Mouse (Mus musculus): ENCODE data around the gene Pomt1. TPM values are rescaled to one million over a fixed set of nuclear protein-coding genes. Genes with fewer than 3 reads are reported as not detected.

Pomt1 gene
- polyA plus RNA-seq, 1 experiment from 2014 or later: 28.2 TPM

DNA sequence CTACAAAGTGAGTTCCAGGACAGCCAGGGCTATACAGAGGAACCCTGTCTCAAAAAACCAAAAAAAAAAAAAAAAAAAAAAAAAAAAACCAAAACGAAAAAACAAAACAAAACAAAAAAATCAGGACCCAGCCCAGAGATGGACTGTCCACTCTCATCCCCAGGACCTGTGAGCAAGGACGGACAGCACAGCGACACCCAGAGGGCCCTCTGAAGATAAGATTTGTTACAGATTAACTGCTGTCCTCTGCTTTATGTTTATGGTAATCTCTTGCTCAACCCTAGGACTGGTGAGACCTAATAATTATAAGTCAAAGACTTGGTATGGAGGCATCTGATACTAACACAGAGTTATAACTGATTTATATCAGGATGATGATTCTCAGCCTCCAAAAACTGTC is 39.4 kb downstream of the Pomt1 start:
- H3K36me3 ChIP-seq (ENCODE audit: control insufficient read depth, insufficient read depth, low read length): peaks cover 33% of the 10 kb centered on the region
- no peak overlapping the region for H3K27ac ChIP-seq (ENCODE audit: low read length)
- no peak overlapping the region for H3K4me2 ChIP-seq (replicated peaks; ENCODE audit: low read depth, low read length)
- 62% methylated on average over 3 of the region's 3 CpGs for WGBS
- no peak for ATAC-seq (ENCODE audit: insufficient number of reproducible peaks, insufficient read depth, low FRiP score, low read depth)
- no peak overlapping the region for H3K4me3 ChIP-seq (ENCODE audit: low read depth, low read length)
- no peaks in the 10 kb centered on the region for H3K4me1 ChIP-seq (ENCODE audit: control insufficient read depth, insufficient read depth, low read length)
- no peaks in the 10 kb centered on the region for H3K9me3 ChIP-seq (ENCODE audit: control insufficient read depth, low read depth, low read length)
- H3K9ac ChIP-seq (replicated peaks; ENCODE audit: low read depth, low read length): no peak overlapping the region
- H3K27me3 ChIP-seq (ENCODE audit: control insufficient read depth, insufficient read depth, low read length): no peaks in the 10 kb centered on the region

DNA sequence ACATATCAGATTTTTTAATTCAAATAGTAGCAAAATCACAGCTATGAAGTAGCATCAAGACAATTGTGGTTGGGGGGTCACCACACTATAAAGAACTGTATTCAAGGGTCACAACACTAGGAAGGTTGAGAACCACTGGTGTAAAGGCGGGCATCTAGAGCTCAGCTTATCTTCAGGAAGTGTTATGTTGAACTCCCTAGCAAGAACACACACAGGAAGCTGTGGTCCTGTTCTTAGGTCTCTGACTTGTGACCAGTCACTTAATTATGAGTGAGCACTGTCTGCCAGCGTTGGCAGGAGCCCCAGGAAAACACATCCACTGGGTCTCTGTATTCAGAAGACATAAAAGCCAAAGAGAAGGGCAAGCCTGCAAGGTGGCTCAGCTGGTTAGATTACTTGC is 45.9 kb downstream of the Pomt1 start:
- Histone ChIP-seq H3K27ac (ENCODE audit: low read length) (no peak overlapping the region), H3K36me3 (ENCODE audit: control insufficient read depth, insufficient read depth, low read length) (peaks cover 65% of the 10 kb centered on the region), H3K27me3 (ENCODE audit: control insufficient read depth, insufficient read depth, low read length) (no peaks in the 10 kb centered on the region), H3K9me3 (ENCODE audit: control insufficient read depth, low read depth, low read length) (no peaks in the 10 kb centered on the region), H3K9ac (replicated peaks; ENCODE audit: low read depth, low read length) (no peak overlapping the region), H3K4me1 (ENCODE audit: control insufficient read depth, insufficient read depth, low read length) (peaks cover 4% of the 10 kb centered on the region; the same call in 1 of the 2 replicates), H3K4me3 (ENCODE audit: low read depth, low read length) (no peak overlapping the region), H3K4me2 (replicated peaks; ENCODE audit: low read depth, low read length) (no peak overlapping the region)
- 91% methylated on average over 2 of the region's 2 CpGs for WGBS
- no peak for ATAC-seq (ENCODE audit: insufficient number of reproducible peaks, insufficient read depth, low FRiP score, low read depth)

DNA sequence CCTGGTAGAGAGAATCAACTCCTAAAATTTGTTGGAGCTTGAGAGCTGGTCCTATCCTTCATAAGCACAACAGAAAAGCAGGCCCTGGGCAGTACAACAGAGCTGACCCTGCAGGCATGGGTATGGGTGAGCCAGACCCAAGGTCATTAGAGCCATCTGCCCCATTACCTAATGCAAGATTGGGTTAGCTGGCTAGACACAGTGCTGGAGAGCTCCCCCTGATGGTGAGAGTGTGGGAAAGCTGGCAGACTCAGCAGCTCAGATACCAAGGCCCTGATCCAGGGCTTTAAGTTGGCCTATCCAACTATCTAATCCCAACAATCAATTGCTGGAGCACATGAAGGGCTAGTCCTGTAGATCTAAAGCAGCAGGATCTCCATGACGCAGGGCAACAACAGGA is 46.3 kb downstream of the Pomt1 start:
- H3K9ac ChIP-seq (replicated peaks; ENCODE audit: low read depth, low read length): no peak overlapping the region
- no peak for ATAC-seq (ENCODE audit: insufficient number of reproducible peaks, insufficient read depth, low FRiP score, low read depth)
- no peak overlapping the region for H3K4me3 ChIP-seq (ENCODE audit: low read depth, low read length)
- no peaks in the 10 kb centered on the region for H3K27me3 ChIP-seq (ENCODE audit: control insufficient read depth, insufficient read depth, low read length)
- peaks cover 4% of the 10 kb centered on the region; the same call in 1 of the 2 replicates for H3K4me1 ChIP-seq (ENCODE audit: control insufficient read depth, insufficient read depth, low read length)
- 87% methylated on average over 1 of the region's 1 CpGs for WGBS
- no peaks in the 10 kb centered on the region for H3K9me3 ChIP-seq (ENCODE audit: control insufficient read depth, low read depth, low read length)
- H3K4me2 ChIP-seq (replicated peaks; ENCODE audit: low read depth, low read length): no peak overlapping the region
- no peak overlapping the region for H3K27ac ChIP-seq (ENCODE audit: low read length)
- peaks cover 62% of the 10 kb centered on the region for H3K36me3 ChIP-seq (ENCODE audit: control insufficient read depth, insufficient read depth, low read length)

DNA sequence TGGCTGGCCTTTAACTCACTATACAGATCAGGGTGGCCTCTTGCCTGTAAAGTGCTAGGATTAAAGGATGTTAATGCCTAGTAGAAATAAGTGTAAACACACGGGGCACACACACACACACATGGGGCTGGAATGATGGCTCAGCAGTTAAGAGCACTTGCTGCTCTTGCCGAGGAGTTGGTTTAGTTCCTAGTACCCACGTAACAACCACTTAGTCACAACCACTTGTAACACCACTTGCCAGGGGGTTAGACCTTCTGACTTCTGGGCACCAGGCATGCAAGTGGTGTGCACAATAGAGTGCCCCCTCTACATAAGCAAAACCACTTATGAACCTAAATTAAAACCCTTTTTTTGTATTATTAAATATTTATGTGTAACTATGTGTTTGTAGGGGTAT is 47.6 kb downstream of the Pomt1 start:
- ATAC-seq (ENCODE audit: insufficient number of reproducible peaks, insufficient read depth, low FRiP score, low read depth): no peak
- no peaks in the 10 kb centered on the region for H3K9me3 ChIP-seq (ENCODE audit: control insufficient read depth, low read depth, low read length)
- peaks cover 50% of the 10 kb centered on the region for H3K36me3 ChIP-seq (ENCODE audit: control insufficient read depth, insufficient read depth, low read length)
- no peak overlapping the region for H3K4me3 ChIP-seq (ENCODE audit: low read depth, low read length)
- WGBS: 74% methylated on average over 3 of the region's 3 CpGs
- H3K4me2 ChIP-seq (replicated peaks; ENCODE audit: low read depth, low read length): no peak overlapping the region
- H3K9ac ChIP-seq (replicated peaks; ENCODE audit: low read depth, low read length): no peak overlapping the region
- no peaks in the 10 kb centered on the region for H3K27me3 ChIP-seq (ENCODE audit: control insufficient read depth, insufficient read depth, low read length)
- no peak overlapping the region for H3K27ac ChIP-seq (ENCODE audit: low read length)
- H3K4me1 ChIP-seq (ENCODE audit: control insufficient read depth, insufficient read depth, low read length): peaks cover 6% of the 10 kb centered on the region; the same call in 1 of the 2 replicates

DNA sequence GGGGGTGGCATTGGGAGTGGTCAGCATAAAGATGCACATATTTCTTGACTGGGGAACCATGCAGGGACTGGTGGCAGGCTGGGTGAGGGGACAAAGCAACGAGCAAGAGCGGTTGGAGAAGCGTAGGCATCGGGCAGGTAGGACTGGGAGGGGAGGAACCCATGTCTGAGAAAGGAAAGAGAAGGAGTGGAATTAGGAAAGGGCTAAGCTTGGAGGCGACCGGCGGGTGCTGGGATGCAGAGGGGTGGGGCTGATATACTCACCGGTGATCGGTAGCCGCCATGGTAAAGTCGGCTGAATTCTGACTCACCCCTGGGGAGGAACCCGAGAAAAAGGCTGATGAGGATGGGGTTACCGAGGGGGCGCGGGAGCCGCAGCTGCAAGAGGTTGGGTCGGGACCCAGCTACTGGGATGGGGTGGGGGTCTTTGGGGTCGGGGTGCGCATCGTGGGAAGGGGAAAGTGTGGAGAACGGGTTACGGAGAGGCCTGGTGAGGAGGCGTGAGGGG is 51.0 kb downstream of the Pomt1 start, which contains the start of gene Golga2:
Gene Golga2 (plus strand): TSS at position 51 of the 507 bp plus-strand sequence.
- Histone ChIP-seq H3K4me3 (ENCODE audit: low read depth, low read length) (peak within 1 kb of the TSS; percentile 90), H3K9ac (replicated peaks; ENCODE audit: low read depth, low read length) (peak within 1 kb of the TSS; percentile 83), H3K27ac (ENCODE audit: low read length) (peak within 1 kb of the TSS; percentile 45; the same call in 1 of the 2 replicates), H3K9me3 (ENCODE audit: control insufficient read depth, low read depth, low read length) (no peaks in the 10 kb centered on the region), H3K4me2 (replicated peaks; ENCODE audit: low read depth, low read length) (peak within 1 kb of the TSS; percentile 76), H3K36me3 (ENCODE audit: control insufficient read depth, insufficient read depth, low read length) (peaks cover 20% of the 10 kb centered on the region), H3K4me1 (ENCODE audit: control insufficient read depth, insufficient read depth, low read length) (peaks cover 11% of the 10 kb centered on the region; the same call in 1 of the 2 replicates), H3K27me3 (ENCODE audit: control insufficient read depth, insufficient read depth, low read length) (no peaks in the 10 kb centered on the region)
- peak; percentile 15; the same call in 1 of the 2 replicates for ATAC-seq (ENCODE audit: insufficient number of reproducible peaks, insufficient read depth, low FRiP score, low read depth)
- 1% methylated on average over 23 of the region's 23 CpGs for WGBS

DNA sequence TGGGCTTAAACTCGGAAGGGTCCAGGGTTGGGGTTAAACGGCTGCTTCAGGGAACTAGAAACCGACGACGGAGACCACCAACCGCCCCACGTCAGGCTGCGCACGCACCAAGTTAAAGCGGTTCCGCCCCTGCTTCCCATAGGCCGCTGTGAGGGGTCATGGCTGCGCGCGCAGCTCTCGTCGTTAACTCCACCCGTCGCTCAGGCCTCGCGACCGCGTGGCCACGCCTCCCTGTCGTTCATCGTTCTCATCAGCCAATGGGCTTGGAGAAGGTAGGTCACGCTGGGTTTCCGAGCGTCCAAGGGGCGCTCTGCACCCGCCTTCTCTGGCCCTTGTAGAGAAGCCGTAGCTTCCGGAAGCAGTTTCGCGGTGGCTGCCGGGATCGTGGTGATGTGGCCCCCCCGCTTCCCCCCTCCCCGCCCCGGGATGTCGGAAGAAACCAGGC is 51.6 kb downstream of the Pomt1 start, which contains the start of gene Swi5:
Gene Swi5 (minus strand): TSS at position 153 of the 445 bp plus-strand sequence.
- peak within 1 kb of the TSS; percentile 78 for H3K4me2 ChIP-seq (replicated peaks; ENCODE audit: low read depth, low read length)
- peaks cover 23% of the 10 kb centered on the region for H3K36me3 ChIP-seq (ENCODE audit: control insufficient read depth, insufficient read depth, low read length)
- no peaks in the 10 kb centered on the region for H3K9me3 ChIP-seq (ENCODE audit: control insufficient read depth, low read depth, low read length)
- H3K4me1 ChIP-seq (ENCODE audit: control insufficient read depth, insufficient read depth, low read length): peaks cover 11% of the 10 kb centered on the region; the same call in 1 of the 2 replicates
- peak within 1 kb of the TSS; percentile 45; the same call in 1 of the 2 replicates for H3K27ac ChIP-seq (ENCODE audit: low read length)
- no peaks in the 10 kb centered on the region for H3K27me3 ChIP-seq (ENCODE audit: control insufficient read depth, insufficient read depth, low read length)
- H3K9ac ChIP-seq (replicated peaks; ENCODE audit: low read depth, low read length): peak within 1 kb of the TSS; percentile 83
- ATAC-seq (ENCODE audit: insufficient number of reproducible peaks, insufficient read depth, low FRiP score, low read depth): peak; percentile 99
- WGBS: under 1% methylated on average over 41 of the region's 41 CpGs
- H3K4me3 ChIP-seq (ENCODE audit: low read depth, low read length): peak within 1 kb of the TSS; percentile 90

DNA sequence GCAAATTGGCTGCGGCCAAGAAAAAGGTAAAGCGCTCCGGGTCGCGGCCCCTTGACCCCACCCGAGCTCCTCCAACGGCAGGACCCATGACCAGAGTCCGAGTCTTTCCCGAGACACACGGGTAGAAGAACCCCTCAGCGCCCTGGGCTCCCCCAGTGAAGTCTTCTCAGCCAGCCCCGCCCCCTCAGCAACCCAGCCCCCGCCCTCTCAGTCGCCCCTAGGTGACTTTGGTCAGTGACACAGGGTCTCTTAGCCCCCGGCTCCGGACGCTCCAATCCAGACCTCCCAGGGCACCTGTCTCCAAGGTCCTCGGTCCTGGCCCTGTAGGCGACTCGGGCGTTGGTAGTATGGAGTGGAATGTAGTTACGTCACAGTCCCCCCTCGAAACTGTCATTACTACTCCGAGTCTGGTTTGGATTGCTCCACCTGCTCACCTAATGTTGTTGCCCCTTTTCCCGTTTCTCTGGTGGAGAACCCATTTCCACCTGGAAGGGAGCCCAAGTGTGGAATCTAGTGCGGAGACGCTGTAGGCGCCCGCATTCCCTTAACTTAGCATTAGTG is 52.1 kb downstream of the Pomt1 start:
- 2% methylated on average over 29 of the region's 29 CpGs for WGBS
- Histone ChIP-seq H3K4me2 (replicated peaks; ENCODE audit: low read depth, low read length) (peak overlapping the region; percentile 78), H3K36me3 (ENCODE audit: control insufficient read depth, insufficient read depth, low read length) (peaks cover 26% of the 10 kb centered on the region), H3K9ac (replicated peaks; ENCODE audit: low read depth, low read length) (peak overlapping the region; percentile 83), H3K27me3 (ENCODE audit: control insufficient read depth, insufficient read depth, low read length) (no peaks in the 10 kb centered on the region), H3K4me3 (ENCODE audit: low read depth, low read length) (peak overlapping the region; percentile 90), H3K4me1 (ENCODE audit: control insufficient read depth, insufficient read depth, low read length) (peaks cover 11% of the 10 kb centered on the region; the same call in 1 of the 2 replicates), H3K27ac (ENCODE audit: low read length) (peak overlapping the region; percentile 35; the same call in 1 of the 2 replicates), H3K9me3 (ENCODE audit: control insufficient read depth, low read depth, low read length) (no peaks in the 10 kb centered on the region)
- peak; percentile 42; the same call in 1 of the 2 replicates for ATAC-seq (ENCODE audit: insufficient number of reproducible peaks, insufficient read depth, low FRiP score, low read depth)

DNA sequence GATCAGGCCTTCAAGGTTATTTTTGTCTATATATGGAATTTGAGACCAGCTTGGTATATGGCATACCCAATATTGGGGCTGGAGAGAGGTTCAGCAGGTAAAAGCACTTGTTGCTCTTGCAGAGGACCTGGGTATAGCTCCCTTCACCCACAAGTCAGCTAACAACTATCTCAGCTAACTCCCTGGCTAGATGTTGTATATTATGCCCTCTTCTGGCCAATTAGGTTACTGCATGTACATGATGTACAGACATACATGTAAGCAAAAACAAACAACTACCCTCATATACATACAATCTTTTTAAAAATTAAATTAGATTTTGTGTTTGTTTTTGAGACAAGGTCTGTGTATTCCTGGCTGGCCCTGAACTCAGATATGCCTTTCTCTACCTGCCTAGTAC is 53.2 kb downstream of the Pomt1 start:
- H3K4me2 ChIP-seq (replicated peaks; ENCODE audit: low read depth, low read length): peak overlapping the region; percentile 78
- H3K36me3 ChIP-seq (ENCODE audit: control insufficient read depth, insufficient read depth, low read length): peaks cover 23% of the 10 kb centered on the region
- peak overlapping the region; percentile 90; the same call in 1 of the 2 replicates for H3K4me3 ChIP-seq (ENCODE audit: low read depth, low read length)

More for the DNA sequence above, 53.2 kb downstream of the Pomt1 start:
- Histone ChIP-seq H3K9ac (replicated peaks; ENCODE audit: low read depth, low read length) (no peak overlapping the region), H3K9me3 (ENCODE audit: control insufficient read depth, low read depth, low read length) (no peaks in the 10 kb centered on the region), H3K27me3 (ENCODE audit: control insufficient read depth, insufficient read depth, low read length) (no peaks in the 10 kb centered on the region), H3K4me1 (ENCODE audit: control insufficient read depth, insufficient read depth, low read length) (peaks cover 11% of the 10 kb centered on the region; the same call in 1 of the 2 replicates), H3K27ac (ENCODE audit: low read length) (no peak overlapping the region)
- no peak for ATAC-seq (ENCODE audit: insufficient number of reproducible peaks, insufficient read depth, low FRiP score, low read depth)

Data from stomach, embryonic 14.5 days (tissue).